Mouse (Mus musculus) heart, adult 11 months (tissue): ENCODE measurements around the gene Gm21118.
"Not testable (repeated sequence)": the region's sequence is repeated elsewhere in the genome, so short reads cannot be mapped to it uniquely, and the experiment has no call there.

Source experiments
- DNase-seq: peaks from one replicate; pipeline ENCODE4 v3.0.0; 2022

Gene Gm21118

DNA sequence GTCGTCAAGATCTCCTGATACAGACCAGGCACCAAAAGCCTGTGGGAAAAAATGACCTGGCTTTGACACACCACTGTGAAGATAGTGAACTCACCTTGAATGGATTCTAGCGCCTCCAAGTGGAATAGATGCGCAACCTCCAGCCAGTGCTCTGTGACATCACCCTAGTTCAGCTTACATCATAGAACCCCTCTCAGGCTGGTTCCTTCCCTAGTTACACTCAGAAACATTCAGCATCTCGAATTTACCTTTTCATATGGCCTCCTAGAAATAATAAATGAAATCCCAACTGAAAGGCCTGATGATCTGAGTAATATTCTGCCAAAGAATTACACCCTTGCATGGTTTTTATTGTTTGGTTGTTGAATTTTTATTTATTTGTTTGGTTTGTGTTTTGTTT lies at the start of gene Gm21118:
Gm21118 (minus strand) TSS at position 101 of the 400 bp plus-strand sequence.
- DNase-seq, result not testable (repeated sequence)

DNA sequence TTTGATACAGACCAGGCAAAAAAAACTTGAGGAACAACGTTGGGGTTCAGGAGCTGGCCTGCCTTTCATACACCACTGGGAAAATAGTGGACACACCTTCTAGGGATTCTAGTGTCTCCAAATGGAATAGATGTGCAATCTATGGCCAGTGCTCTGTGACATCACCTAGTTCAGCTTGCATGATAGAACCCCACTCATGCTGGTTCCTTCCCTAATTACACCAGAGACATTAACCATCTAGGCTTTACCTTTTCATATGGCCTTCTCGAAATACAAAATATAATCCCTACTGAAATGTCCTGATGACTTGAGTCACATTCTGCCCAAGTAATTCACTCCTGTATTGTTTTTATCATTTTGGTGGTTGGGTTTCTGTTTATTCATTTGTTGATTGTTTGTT lies 29.7 kb upstream of the Gm21118 start, which contains the start of the genes Gm29423 and Gm29644:
Gm29423 (minus strand) TSS at position 101 of the 400 bp plus-strand sequence.
Gm29644 (minus strand) TSS at position 157 of the 400 bp plus-strand sequence.
- not testable (repeated sequence) for DNase-seq
